9 mouse cellular contexts compared by ENCODE assay signal in genomic region chr4:117312416-117313084, GRCm38 (mm10).
DNase-seq lines count a peak whose midpoint lies in the region; ATAC-seq lines count a peak whose summit lies in the region.
"Had no signal": no experiment of that assay in that cellular context is flagged by ENCODE, and none has a peak within 500 bp of the region (broad histone marks: within the 10 kb centered on the region; RNA-seq: fewer than 3 reads in every experiment).

No protein-coding gene starts in this region.

- H3K36me3 ChIP-seq in heart, embryonic 16.5 days (ENCODE audit: control insufficient read depth, insufficient read depth): no peaks in the 10 kb centered on the region
- H3K36me3 ChIP-seq: embryonic facial prominence, embryonic 15.5 days had no signal

- no peak overlapping the region for H3K27ac ChIP-seq in heart, embryonic 16.5 days (ENCODE audit: low read length)
- H3K27ac ChIP-seq: embryonic facial prominence, embryonic 15.5 days had no signal

- WGBS in heart, embryonic 16.5 days: 7% methylated on average over 26 of the region's 26 CpGs

- ATAC-seq in heart, embryonic 16.5 days (replicated peaks; ENCODE audit: extremely low read depth, insufficient read depth, low FRiP score): no peak

- no peak for DNase-seq in heart, postnatal 36 days
- peak; percentile 69 for DNase-seq in embryo, embryonic 10 days (ENCODE audit: low spot score)
- peak; percentile 93 for DNase-seq in liver
- peak; percentile 37 for DNase-seq in retina, postnatal 1 day
- DNase-seq in ovary, postnatal 14 days (ENCODE audit: low spot score): no peak
- no peak for DNase-seq in adrenal gland, postnatal 36 days
- DNase-seq in layer of hippocampus, adult 9-11 months: no peak

- H3K4me1 ChIP-seq in heart, embryonic 16.5 days (ENCODE audit: control insufficient read depth, insufficient read depth, low read length): peaks cover 9% of the 10 kb centered on the region

- H3K9ac ChIP-seq in heart, embryonic 16.5 days (ENCODE audit: low read length): 0 out of 2 replicates have a peak overlapping the region, but pooled peaks have one; percentile 13
- H3K9ac ChIP-seq: embryonic facial prominence, embryonic 15.5 days had no signal

- peaks cover 47% of the 10 kb centered on the region for H3K27me3 ChIP-seq in heart, embryonic 16.5 days (ENCODE audit: control insufficient read depth, insufficient read depth, low read length)

- intact Hi-C loops in heart, postnatal 36 days (cut with DNase I): loop anchor here (2.0 kb wide), 1 partner anchor 42 kb away; no protein-coding TSS in a partner anchor

- H3K9me3 ChIP-seq in heart, embryonic 16.5 days (replicated peaks; ENCODE audit: control insufficient read depth, low read length): no peaks in the 10 kb centered on the region
- H3K9me3 ChIP-seq: embryonic facial prominence, embryonic 15.5 days had no signal

- H3K4me3 ChIP-seq in heart, embryonic 16.5 days (ENCODE audit: low read length): peak overlapping the region; percentile 26
- H3K4me3 ChIP-seq: embryonic facial prominence, embryonic 15.5 days had no signal

- H3K4me2 ChIP-seq in heart, embryonic 16.5 days (ENCODE audit: low read depth, low read length): peak overlapping the region; percentile 52
- H3K4me2 ChIP-seq: embryonic facial prominence, embryonic 15.5 days had no signal

Comparison
In these comparisons a context has a peak if more than half of its experiments do, and no peak if none do; other contexts are left out.
1. DNase-seq: peak in embryo, embryonic 10 days (single experiment), liver (single experiment) and retina, postnatal 1 day (single experiment); none in heart, postnatal 36 days (0 of 2), ovary, postnatal 14 days (single experiment), adrenal gland, postnatal 36 days (0 of 2) and layer of hippocampus, adult 9-11 months (single experiment).